Mouse (Mus musculus): ENCODE results near the gene Zfp273.
"Not testable (repeated sequence)": the region's sequence is repeated elsewhere in the genome, so short reads cannot be mapped to it uniquely, and the experiment has no call there.

Gene Zfp273

GRCm38 (mm10) chr13:67864764-67865350 is 51.3 kb downstream of the Zfp273 start:
- no peak for DNase-seq (ENCODE audit: low read depth in 2 of 2, low spot score in 2 of 2)

- DNase-seq (ENCODE audit: low read depth in 2 of 2, low spot score in 2 of 2), result no peak
Measured at GRCm38 (mm10) chr13:67867899-67868298, 54.4 kb downstream of the Zfp273 start.

GRCm38 (mm10) chr13:67876049-67876698 is 62.6 kb downstream of the Zfp273 start:
- not testable (repeated sequence) for DNase-seq (ENCODE audit: low read depth in 2 of 2, low spot score in 2 of 2)

All from CD8-positive naive resting alpha-beta T cell, adult 2 months (primary cell).